Mouse (Mus musculus): Measurements from ENCODE around the gene Reln. TPM values are rescaled to one million over a fixed set of nuclear protein-coding genes. Genes with fewer than 3 reads are reported as not detected.

Reln gene
- polyA plus RNA-seq, 1 experiment: 6.4 TPM

- DNase-seq: no peak
- TF ChIP-seq CTCF (IDR thresholded peaks at IDR 0.05; ENCODE audit: insufficient read depth, low read length) (no peak), POLR2A (IDR thresholded peaks at IDR 0.05; ENCODE audit: borderline replicate concordance, extremely low read depth, low read depth, low read length) (no peak)
- WGBS: 70% methylated on average over 9 of the region's 9 CpGs
- H3K4me3 ChIP-seq (replicated peaks; ENCODE audit: extremely low read depth, low read depth, low read length): no peak overlapping the region
- H3K4me1 ChIP-seq (ENCODE audit: control insufficient read depth, insufficient read depth, low read length): no peaks in the 10 kb centered on the region
These were observed 405.1 kb downstream of the Reln start for GRCm38 (mm10) chr5:21939405-21939804.

GRCm38 (mm10) chr5:21938138-21938537 is 406.4 kb downstream of the Reln start:
- H3K4me3 ChIP-seq (replicated peaks; ENCODE audit: extremely low read depth, low read depth, low read length): no peak overlapping the region
- 51% methylated on average over 5 of the region's 5 CpGs for WGBS
- DNase-seq: no peak

GRCm38 (mm10) chr5:21936627-21937026 is 407.9 kb downstream of the Reln start:
- DNase-seq: no peak
- TF ChIP-seq POLR2A (IDR thresholded peaks at IDR 0.05; ENCODE audit: borderline replicate concordance, extremely low read depth, low read depth, low read length) (no peak), CTCF (IDR thresholded peaks at IDR 0.05; ENCODE audit: insufficient read depth, low read length) (no peak)
- H3K4me1 ChIP-seq (ENCODE audit: control insufficient read depth, insufficient read depth, low read length): no peaks in the 10 kb centered on the region
- WGBS: 45% methylated on average over 2 of the region's 2 CpGs
- H3K4me3 ChIP-seq (replicated peaks; ENCODE audit: extremely low read depth, low read depth, low read length): no peak overlapping the region

More at GRCm38 (mm10) chr5:21938138-21938537, 406.4 kb downstream of the Reln start:
- H3K4me1 ChIP-seq (ENCODE audit: control insufficient read depth, insufficient read depth, low read length): no peaks in the 10 kb centered on the region
- TF ChIP-seq CTCF (IDR thresholded peaks at IDR 0.05; ENCODE audit: insufficient read depth, low read length): no peak
- TF ChIP-seq POLR2A (IDR thresholded peaks at IDR 0.05; ENCODE audit: borderline replicate concordance, extremely low read depth, low read depth, low read length): no peak

GRCm38 (mm10) chr5:21936096-21936495 is 408.4 kb downstream of the Reln start:
- DNase-seq: no peak
- no peak overlapping the region for H3K4me3 ChIP-seq (replicated peaks; ENCODE audit: extremely low read depth, low read depth, low read length)
- 71% methylated on average over 5 of the region's 5 CpGs for WGBS

GRCm38 (mm10) chr5:21934811-21935396 is 409.6 kb downstream of the Reln start:
- DNase-seq: no peak
- H3K4me1 ChIP-seq (ENCODE audit: control insufficient read depth, insufficient read depth, low read length): no peaks in the 10 kb centered on the region
- TF ChIP-seq POLR2A (IDR thresholded peaks at IDR 0.05; ENCODE audit: borderline replicate concordance, extremely low read depth, low read depth, low read length): no peak
- no peak overlapping the region for H3K4me3 ChIP-seq (replicated peaks; ENCODE audit: extremely low read depth, low read depth, low read length)
- 79% methylated on average over 13 of the region's 13 CpGs for WGBS

More at GRCm38 (mm10) chr5:21936096-21936495, 408.4 kb downstream of the Reln start:
- H3K4me1 ChIP-seq (ENCODE audit: control insufficient read depth, insufficient read depth, low read length): no peaks in the 10 kb centered on the region
- no peak for TF ChIP-seq CTCF (IDR thresholded peaks at IDR 0.05; ENCODE audit: insufficient read depth, low read length)
- no peak for TF ChIP-seq POLR2A (IDR thresholded peaks at IDR 0.05; ENCODE audit: borderline replicate concordance, extremely low read depth, low read depth, low read length)

GRCm38 (mm10) chr5:21934173-21934698 is 410.3 kb downstream of the Reln start:
- WGBS: 92% methylated on average over 4 of the region's 4 CpGs
- Histone ChIP-seq H3K4me1 (ENCODE audit: control insufficient read depth, insufficient read depth, low read length) (no peaks in the 10 kb centered on the region), H3K4me3 (replicated peaks; ENCODE audit: extremely low read depth, low read depth, low read length) (no peak overlapping the region)
- no peak for DNase-seq
- no peak for TF ChIP-seq CTCF (IDR thresholded peaks at IDR 0.05; ENCODE audit: insufficient read depth, low read length)
- no peak for TF ChIP-seq POLR2A (IDR thresholded peaks at IDR 0.05; ENCODE audit: borderline replicate concordance, extremely low read depth, low read depth, low read length)

- TF ChIP-seq CTCF (IDR thresholded peaks at IDR 0.05; ENCODE audit: insufficient read depth, low read length): no peak
- no peak for TF ChIP-seq POLR2A (IDR thresholded peaks at IDR 0.05; ENCODE audit: borderline replicate concordance, extremely low read depth, low read depth, low read length)
These were observed 411.0 kb downstream of the Reln start for GRCm38 (mm10) chr5:21933340-21934075.

GRCm38 (mm10) chr5:21931151-21931550 is 413.4 kb downstream of the Reln start:
- no peak for DNase-seq
- no peak for TF ChIP-seq CTCF (IDR thresholded peaks at IDR 0.05; ENCODE audit: insufficient read depth, low read length)
- TF ChIP-seq POLR2A (IDR thresholded peaks at IDR 0.05; ENCODE audit: borderline replicate concordance, extremely low read depth, low read depth, low read length): no peak
- H3K4me3 ChIP-seq (replicated peaks; ENCODE audit: extremely low read depth, low read depth, low read length): no peak overlapping the region
- H3K4me1 ChIP-seq (ENCODE audit: control insufficient read depth, insufficient read depth, low read length): no peaks in the 10 kb centered on the region
- WGBS: 56% methylated on average over 4 of the region's 4 CpGs

More at GRCm38 (mm10) chr5:21933340-21934075, 411.0 kb downstream of the Reln start:
- no peak for DNase-seq
- H3K4me3 ChIP-seq (replicated peaks; ENCODE audit: extremely low read depth, low read depth, low read length): no peak overlapping the region
- WGBS: 66% methylated on average over 8 of the region's 8 CpGs
- H3K4me1 ChIP-seq (ENCODE audit: control insufficient read depth, insufficient read depth, low read length): no peaks in the 10 kb centered on the region

- Histone ChIP-seq H3K4me1 (ENCODE audit: control insufficient read depth, insufficient read depth, low read length) (no peaks in the 10 kb centered on the region), H3K4me3 (replicated peaks; ENCODE audit: extremely low read depth, low read depth, low read length) (no peak overlapping the region)
- 69% methylated on average over 6 of the region's 6 CpGs for WGBS
- no peak for TF ChIP-seq POLR2A (IDR thresholded peaks at IDR 0.05; ENCODE audit: borderline replicate concordance, extremely low read depth, low read depth, low read length)
- no peak for TF ChIP-seq CTCF (IDR thresholded peaks at IDR 0.05; ENCODE audit: insufficient read depth, low read length)
- DNase-seq: no peak
These were observed 424.2 kb downstream of the Reln start for GRCm38 (mm10) chr5:21920310-21920709.
